Mouse (Mus musculus) urinary bladder, adult 2 months (tissue): Measurements from ENCODE around the gene Ywhae. TPM values are rescaled to one million over a fixed set of nuclear protein-coding genes. Genes with fewer than 3 reads are reported as not detected.
A peak's percentile ranks its signal among the peaks of the same experiment; 100 is the strongest.

ENCODE experiments used
- DNase-seq: peaks from one replicate; pipeline ENCODE4 v3.0.0; 2022; ENCODE audit warnings: low spot score
- polyA plus RNA-seq: library from polyadenylated mRNA; depleted of rRNA; stranded (reverse); fragments of >200 nt; gene quantifications from 2 replicates; pipeline ENCODE4 v1.2.3, GENCODE M21; 2012; rRNA removed

The Ywhae gene
- polyA plus RNA-seq, 1 experiment, result 334 TPM

GRCm38 (mm10) chr11:75794602-75795320, 62.1 kb downstream of the Ywhae start:
- no peak for DNase-seq

- no peak for DNase-seq
Observed at GRCm38 (mm10) chr11:75795321-75795636, 62.6 kb downstream of the Ywhae start.

- no peak for DNase-seq
Observed at GRCm38 (mm10) chr11:75796029-75796445, 63.4 kb downstream of the Ywhae start, which contains the start of gene Doc2b. Doc2b (minus strand) TSS chr11:75796049.

- DNase-seq, result no peak
Observed at GRCm38 (mm10) chr11:75796536-75797246, 64.0 kb downstream of the Ywhae start.

- DNase-seq, result no peak
Observed at GRCm38 (mm10) chr11:75801369-75801768, 68.7 kb downstream of the Ywhae start.

- DNase-seq, result no peak
Observed at GRCm38 (mm10) chr11:75801771-75802550, 69.3 kb downstream of the Ywhae start.

GRCm38 (mm10) chr11:75807486-75807885, 74.8 kb downstream of the Ywhae start:
- no peak for DNase-seq

GRCm38 (mm10) chr11:75810526-75810925, 77.9 kb downstream of the Ywhae start:
- no peak for DNase-seq

GRCm38 (mm10) chr11:75811900-75812299, 79.2 kb downstream of the Ywhae start:
- DNase-seq, result peak; percentile 51

- DNase-seq, result no peak
Observed at GRCm38 (mm10) chr11:75813085-75813484, 80.4 kb downstream of the Ywhae start.

Other genes with a start within 250 kb of the Ywhae start
- 75.7 and 79.3 TPM in 2 replicates for gene Prpf8, start 246.1 kb upstream of the Ywhae start, polyA plus RNA-seq
- gene Rilp, start 222.8 kb upstream of the Ywhae start, polyA plus RNA-seq, result 6.4 and 7.2 TPM in 2 replicates
- 4.9 and 6.4 TPM in 2 replicates for gene Scarf1, start 219.3 kb upstream of the Ywhae start, polyA plus RNA-seq
- gene Slc43a2, start 201.2 kb upstream of the Ywhae start, polyA plus RNA-seq, result 11.3 and 12.5 TPM in 2 replicates
- gene Pitpna, start 144.8 kb upstream of the Ywhae start, polyA plus RNA-seq, result 148 and 178 TPM in 2 replicates
- gene Inpp5k, start 101.9 kb upstream of the Ywhae start, polyA plus RNA-seq, result 61.9 and 68.7 TPM in 2 replicates
- gene Myo1c, start 82.4 kb upstream of the Ywhae start, polyA plus RNA-seq, result 126 and 135 TPM in 2 replicates
- gene Crk, start 53.6 kb upstream of the Ywhae start, polyA plus RNA-seq, result 84.0 and 86.6 TPM in 2 replicates
- 0.59 and 0.99 TPM in 2 replicates for gene Doc2b, start 63.2 kb downstream of the Ywhae start, polyA plus RNA-seq
- 2.8 TPM in 2 replicates for gene Rph3al, start 205.6 kb downstream of the Ywhae start, polyA plus RNA-seq